Mouse (Mus musculus) embryonic facial prominence, embryonic 11.5 days (tissue): ENCODE measurements at regions not wholly inside any gene's neighbourhood (a gene's known extent, or its start where the extent isn't known, plus 50 kb on each side); places are given as distances from the start of the nearest gene placed in this dataset.

ENCODE experiments used
- ATAC-seq: fragments of 200-750 bp; cut with Nextera tagmentation; replicated peaks from 2 replicates; pipeline ENCODE4 v1.8.0; 2017; ENCODE audit warnings: low read depth; ENCODE audit not compliant: insufficient number of reproducible peaks, low FRiP score, low TSS enrichment
- DNase-seq: peaks from one replicate; pipeline ENCODE4 v3.0.0-alpha.2; 2015; ENCODE audit warnings: low spot score
- H3K27ac ChIP-seq: fragments of 300-500 bp; sonication (generic); replicated peaks from 2 replicates; pipeline ENCODE4 v1.5.1; 2014; ENCODE audit warnings: mild to moderate bottlenecking, low read depth, low read length, control low read depth
- H3K27me3 ChIP-seq: fragments of 300-500 bp; sonication (generic); 2 replicates; pipeline ENCODE4 v1.6.1; 2014; ENCODE audit warnings: mild to moderate bottlenecking, low read length, moderate library complexity, mixed read lengths; ENCODE audit not compliant: control insufficient read depth, insufficient read depth
- H3K36me3 ChIP-seq: fragments of 300-500 bp; sonication (generic); replicated peaks from 2 replicates; pipeline ENCODE4 v1.6.1; 2014; ENCODE audit warnings: low read depth, mild to moderate bottlenecking, low read length, moderate library complexity, mixed read lengths; ENCODE audit not compliant: control insufficient read depth, insufficient read depth
- H3K4me1 ChIP-seq: fragments of 300-500 bp; sonication (generic); 2 replicates; pipeline ENCODE4 v1.6.1; 2014; ENCODE audit warnings: low read length, mixed read lengths; ENCODE audit not compliant: control insufficient read depth, insufficient read depth
- H3K4me2 ChIP-seq: fragments of 300-500 bp; sonication (generic); 2 replicates; pipeline ENCODE4 v1.6.1; 2014; ENCODE audit warnings: low read depth, mild to moderate bottlenecking, control low read depth, low read length, moderate library complexity
- H3K4me3 ChIP-seq: fragments of 300-500 bp; sonication (generic); 2 replicates; pipeline ENCODE4 v1.5.1; 2014; ENCODE audit warnings: low read depth, low read length, control low read depth
- H3K9ac ChIP-seq: fragments of 300-500 bp; sonication (generic); replicated peaks from 2 replicates; pipeline ENCODE4 v1.6.1; 2014; ENCODE audit warnings: mild to moderate bottlenecking, control low read depth, low read length
- H3K9me3 ChIP-seq: fragments of 300-500 bp; sonication (generic); replicated peaks from 2 replicates; pipeline ENCODE4 v1.6.1; 2016; ENCODE audit warnings: mild to moderate bottlenecking, low read length, inconsistent platforms, mixed read lengths; ENCODE audit not compliant: control insufficient read depth
- WGBS: fragments of 180-500 bp; shearing (Covaris S2); extraction: QIAGEN DNeasy Blood & Tissue Kit; methylation state at CpG from one replicate; pipeline ENCODE4 v1.1.7; 2014; 5-methylcytosine and 5-hydroxymethylcytosine counted together

- H3K4me1 ChIP-seq = no peaks in the 10 kb centered on the region
- DNase-seq = peak; percentile 36
- no peak overlapping the region for H3K27ac ChIP-seq
- 73% methylated on average over 9 of the region's 9 CpGs for WGBS
- no peak for ATAC-seq
- no peaks in the 10 kb centered on the region for H3K27me3 ChIP-seq
- no peak overlapping the region for H3K4me2 ChIP-seq
- no peaks in the 10 kb centered on the region for H3K36me3 ChIP-seq
- no peak overlapping the region for H3K9ac ChIP-seq
- no peaks in the 10 kb centered on the region for H3K9me3 ChIP-seq
- H3K4me3 ChIP-seq = no peak overlapping the region
Observed at GRCm38 (mm10) chr12:96130796-96131512, 438.9 kb downstream of the Flrt2 start.

- no peak for ATAC-seq
- H3K9me3 ChIP-seq = no peaks in the 10 kb centered on the region
- H3K9ac ChIP-seq = no peak overlapping the region
- no peaks in the 10 kb centered on the region for H3K27me3 ChIP-seq
- no peak for DNase-seq
- WGBS = 57% methylated on average over 5 of the region's 5 CpGs
- H3K36me3 ChIP-seq = no peaks in the 10 kb centered on the region
- H3K4me1 ChIP-seq = no peaks in the 10 kb centered on the region
- H3K4me3 ChIP-seq = no peak overlapping the region
- no peak overlapping the region for H3K4me2 ChIP-seq
- no peak overlapping the region for H3K27ac ChIP-seq
Observed at GRCm38 (mm10) chr12:96134136-96134535, 442.1 kb downstream of the Flrt2 start.

GRCm38 (mm10) chr12:96141748-96142147 is 449.7 kb downstream of the Flrt2 start:
- 13% methylated on average over 2 of the region's 2 CpGs for WGBS
- Histone ChIP-seq H3K27ac (no peak overlapping the region), H3K9ac (no peak overlapping the region), H3K4me2 (no peak overlapping the region), H3K4me1 (no peaks in the 10 kb centered on the region), H3K36me3 (no peaks in the 10 kb centered on the region), H3K4me3 (no peak overlapping the region), H3K27me3 (no peaks in the 10 kb centered on the region), H3K9me3 (no peaks in the 10 kb centered on the region)
- peak; percentile 7 for DNase-seq
- no peak for ATAC-seq

- ATAC-seq = no peak
- Histone ChIP-seq H3K36me3 (no peaks in the 10 kb centered on the region), H3K9ac (no peak overlapping the region), H3K4me1 (no peaks in the 10 kb centered on the region), H3K9me3 (no peaks in the 10 kb centered on the region), H3K4me2 (no peak overlapping the region), H3K27me3 (no peaks in the 10 kb centered on the region), H3K4me3 (no peak overlapping the region), H3K27ac (no peak overlapping the region)
- no peak for DNase-seq
- 67% methylated on average over 3 of the region's 3 CpGs for WGBS
Observed at GRCm38 (mm10) chr12:96154095-96154494, 462.1 kb downstream of the Flrt2 start.

- ATAC-seq (no peak), DNase-seq (no peak)
- H3K4me1 ChIP-seq = no peaks in the 10 kb centered on the region
- no peaks in the 10 kb centered on the region for H3K36me3 ChIP-seq
- H3K4me2 ChIP-seq = no peak overlapping the region
- no peak overlapping the region for H3K9ac ChIP-seq
- no peak overlapping the region for H3K27ac ChIP-seq
- 87% methylated on average over 1 of the region's 1 CpGs for WGBS
- no peak overlapping the region for H3K4me3 ChIP-seq
- no peaks in the 10 kb centered on the region for H3K27me3 ChIP-seq
- H3K9me3 ChIP-seq = no peaks in the 10 kb centered on the region
Observed at GRCm38 (mm10) chr12:96167551-96167950, 475.5 kb downstream of the Flrt2 start.

GRCm38 (mm10) chr12:96198928-96199327 is 506.9 kb downstream of the Flrt2 start:
- ATAC-seq (no peak), DNase-seq (no peak)
- Histone ChIP-seq H3K9me3 (no peaks in the 10 kb centered on the region), H3K27me3 (no peaks in the 10 kb centered on the region), H3K9ac (no peak overlapping the region), H3K27ac (no peak overlapping the region), H3K36me3 (no peaks in the 10 kb centered on the region), H3K4me2 (no peak overlapping the region), H3K4me1 (no peaks in the 10 kb centered on the region), H3K4me3 (no peak overlapping the region)
- WGBS = 90% methylated on average over 1 of the region's 1 CpGs

- WGBS = 90% methylated on average over 1 of the region's 1 CpGs
- Histone ChIP-seq H3K9me3 (no peaks in the 10 kb centered on the region), H3K36me3 (no peaks in the 10 kb centered on the region), H3K27ac (no peak overlapping the region), H3K4me1 (no peaks in the 10 kb centered on the region), H3K4me2 (no peak overlapping the region), H3K4me3 (no peak overlapping the region), H3K27me3 (no peaks in the 10 kb centered on the region), H3K9ac (no peak overlapping the region)
- ATAC-seq (no peak), DNase-seq (no peak)
Observed at GRCm38 (mm10) chr12:96201855-96202254, 509.8 kb downstream of the Flrt2 start.

GRCm38 (mm10) chr12:96226446-96226845 is 534.4 kb downstream of the Flrt2 start:
- no peak for ATAC-seq
- H3K4me2 ChIP-seq = no peak overlapping the region
- no peak overlapping the region for H3K9ac ChIP-seq
- no peak for DNase-seq
- H3K36me3 ChIP-seq = no peaks in the 10 kb centered on the region
- H3K4me1 ChIP-seq = no peaks in the 10 kb centered on the region
- no peak overlapping the region for H3K4me3 ChIP-seq
- 71% methylated on average over 1 of the region's 1 CpGs for WGBS
- H3K9me3 ChIP-seq = no peaks in the 10 kb centered on the region
- H3K27me3 ChIP-seq = no peaks in the 10 kb centered on the region
- no peak overlapping the region for H3K27ac ChIP-seq
